Mouse (Mus musculus) B cell, adult 2 months (primary cell): ENCODE data around the gene Plrg1.

Experiments
- DNase-seq, 2 experiments: peaks; one replicate each; pipeline ENCODE4 v3.0.0; 2022

Gene Plrg1

DNA sequence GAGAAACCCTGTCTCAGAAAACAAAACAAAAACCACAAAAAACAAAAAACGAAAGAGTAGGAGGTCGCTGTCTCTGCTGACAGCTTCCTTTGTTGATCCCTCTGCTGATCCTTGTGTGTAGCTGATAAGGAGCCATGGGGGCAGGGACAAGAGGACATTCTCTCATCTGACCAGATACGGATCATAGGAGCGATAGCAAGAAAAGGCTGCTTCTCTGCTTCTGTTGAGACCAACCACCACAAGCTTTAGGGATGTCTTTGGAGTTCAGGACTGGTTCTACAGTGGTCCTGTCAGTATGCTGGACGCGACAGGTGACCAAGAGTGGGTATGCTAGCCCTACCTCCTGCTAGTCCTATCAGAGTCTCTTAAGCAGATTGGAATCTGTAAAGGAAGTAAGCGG is 2.2 kb upstream of the Plrg1 start:
- DNase-seq = no peak

DNA sequence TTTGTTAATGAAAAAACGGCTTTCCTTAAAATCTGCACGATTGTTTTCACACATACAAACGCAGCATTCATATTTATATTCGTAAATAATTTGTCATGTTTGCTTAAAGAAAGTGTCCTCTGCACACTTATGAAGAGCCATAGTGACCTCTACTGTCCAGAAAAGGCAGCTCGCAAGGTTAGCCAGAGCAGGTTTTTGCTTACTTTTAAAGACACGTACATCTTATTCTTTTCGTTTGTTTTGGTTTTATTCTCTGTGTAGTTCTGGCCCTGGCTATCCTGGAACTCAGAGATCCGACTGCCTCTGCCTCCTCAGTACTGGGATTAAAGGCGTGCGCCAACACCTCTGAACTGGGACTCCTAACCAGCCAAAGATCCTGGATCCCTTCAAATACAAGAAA is 1.6 kb upstream of the Plrg1 start:
- peak; percentile 39 to 40 for DNase-seq

DNA sequence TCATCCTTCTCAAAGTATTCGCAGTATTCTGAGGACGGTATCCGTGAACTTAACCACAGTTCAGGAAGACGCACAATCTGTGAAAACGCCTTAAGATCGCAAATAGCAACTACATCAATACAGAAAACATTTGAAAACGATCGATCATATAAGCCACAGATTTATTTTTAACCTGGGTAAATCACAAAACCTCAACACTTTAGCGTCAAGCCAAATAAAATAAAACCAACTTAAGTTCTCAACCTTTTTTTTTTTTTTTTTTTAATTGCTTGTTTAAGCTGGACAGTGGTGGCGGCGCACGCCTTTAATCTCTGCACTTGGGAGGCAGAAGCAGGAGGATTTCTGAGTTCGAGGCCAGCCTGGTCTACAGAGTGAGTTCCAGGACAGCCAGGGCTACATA is 563 bp upstream of the Plrg1 start:
- DNase-seq = no peak

DNA sequence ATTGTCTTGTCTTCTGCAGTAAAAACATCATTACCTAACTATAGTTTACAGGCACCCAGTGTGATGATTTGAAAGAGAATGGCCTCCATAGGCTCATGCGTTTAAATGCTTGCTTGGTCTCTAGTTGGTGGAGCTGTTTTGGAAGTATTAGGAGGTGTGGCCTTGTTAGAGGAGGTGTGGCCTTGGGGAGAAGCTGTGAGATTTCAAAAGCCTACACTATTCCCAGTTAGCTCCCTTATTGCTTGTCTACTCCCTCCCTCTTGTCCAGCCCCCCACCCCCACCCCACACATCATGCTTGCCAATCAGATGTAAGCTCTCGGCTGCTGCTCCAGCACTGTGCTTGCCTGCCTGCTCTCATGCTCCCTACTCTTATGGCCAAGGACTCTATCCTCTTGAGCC is 1.7 kb downstream of the Plrg1 start:
- no peak for DNase-seq

DNA sequence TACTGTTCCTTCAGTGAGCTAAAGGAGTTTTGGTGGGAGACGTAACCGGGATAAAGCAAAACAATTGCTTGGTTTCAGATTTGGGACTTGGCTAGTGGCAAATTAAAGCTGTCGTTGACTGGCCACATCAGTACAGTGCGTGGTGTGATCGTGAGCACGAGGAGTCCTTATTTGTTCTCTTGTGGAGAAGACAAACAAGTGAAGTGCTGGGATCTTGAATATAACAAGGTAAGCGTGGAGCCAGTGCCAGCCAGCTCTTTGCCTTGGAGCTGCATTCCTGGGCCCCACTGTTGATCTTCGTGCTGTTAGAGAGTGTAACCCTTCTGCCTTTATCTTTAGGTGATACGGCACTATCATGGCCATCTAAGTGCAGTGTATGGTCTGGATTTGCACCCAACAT is 12.6 kb downstream of the Plrg1 start:
- no peak for DNase-seq

DNA sequence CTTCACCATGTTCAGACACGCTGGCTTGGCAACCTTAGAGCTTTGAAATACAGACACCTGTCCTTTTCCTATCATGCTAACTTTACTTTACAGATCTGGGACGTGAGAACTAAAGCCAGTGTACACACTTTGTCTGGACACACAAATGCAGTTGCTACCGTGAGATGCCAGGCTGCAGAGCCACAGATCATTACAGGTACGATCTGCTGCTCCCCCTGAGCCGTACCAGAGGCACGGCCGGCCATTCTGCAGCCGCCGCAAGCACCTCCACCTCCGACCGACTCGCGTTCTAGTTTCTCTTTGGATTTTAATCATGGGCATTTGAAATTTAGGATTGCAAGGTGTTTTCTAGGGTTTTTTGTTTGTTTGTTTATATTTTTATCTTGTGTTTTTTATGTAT is 13.5 kb downstream of the Plrg1 start:
- DNase-seq = no peak

DNA sequence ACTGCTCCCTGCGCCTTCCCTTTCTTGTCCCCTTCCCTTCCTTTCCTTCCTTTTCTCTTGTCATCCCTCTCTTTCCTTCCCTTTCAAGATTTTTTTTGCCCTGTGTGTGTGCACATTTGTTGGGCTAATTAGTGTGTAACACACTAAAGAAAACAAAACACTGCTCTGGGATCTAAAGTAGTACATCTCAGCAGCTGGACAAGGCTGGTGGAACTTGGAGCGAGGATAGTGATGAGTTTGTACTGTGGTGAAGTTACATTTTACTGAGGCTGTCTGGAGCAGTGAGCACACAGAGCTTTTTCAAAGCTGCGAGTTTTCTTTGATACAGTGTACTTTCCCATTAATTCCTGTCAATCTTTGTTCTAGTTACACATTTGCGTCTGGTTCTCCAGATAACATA is 14.9 kb downstream of the Plrg1 start:
- DNase-seq = no peak

DNA sequence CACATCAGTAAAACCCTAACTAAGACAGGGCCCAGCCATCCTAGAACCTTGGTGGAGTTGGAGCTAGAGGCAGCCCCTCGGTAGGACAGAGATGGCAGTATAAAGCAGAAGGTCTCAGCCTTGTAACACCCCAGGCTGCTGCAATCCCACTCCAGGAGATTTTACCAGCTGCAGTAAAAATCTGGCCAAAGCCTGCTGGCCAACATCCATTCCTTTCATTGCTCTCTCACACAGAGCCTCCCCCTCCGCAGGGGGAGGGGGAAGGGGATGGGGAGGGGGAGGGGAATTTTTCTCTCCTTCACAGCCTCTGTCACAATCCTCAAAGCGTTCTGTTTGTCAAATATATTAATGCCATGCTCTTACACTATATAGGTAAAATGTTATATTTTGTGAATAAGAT is 21.2 kb downstream of the Plrg1 start:
- DNase-seq = no peak

DNA sequence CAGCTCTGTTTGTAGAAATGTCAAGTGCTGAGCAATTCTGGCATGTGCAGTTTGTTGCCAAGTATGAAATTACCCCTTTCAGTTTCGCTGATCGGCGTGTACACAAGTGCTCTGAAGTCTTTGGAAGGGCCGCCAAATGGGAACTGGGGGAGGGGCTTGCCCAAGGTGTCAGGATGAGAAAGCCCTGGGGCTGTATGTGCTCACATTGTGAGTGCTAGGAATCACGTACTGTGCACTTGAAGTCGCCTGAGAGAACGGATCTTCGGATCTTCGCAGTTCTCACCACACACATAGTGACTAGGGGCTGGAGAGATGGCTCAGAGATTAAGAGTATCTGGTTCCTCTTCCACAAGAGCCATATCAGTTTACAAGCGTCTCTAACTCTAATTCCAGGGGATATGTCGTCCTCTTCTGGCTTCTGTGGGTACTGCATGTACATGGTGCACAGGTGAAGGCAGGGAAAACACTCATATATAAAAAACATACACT is 25.3 kb downstream of the Plrg1 start:
- peak; percentile 79 to 81 for DNase-seq

DNA sequence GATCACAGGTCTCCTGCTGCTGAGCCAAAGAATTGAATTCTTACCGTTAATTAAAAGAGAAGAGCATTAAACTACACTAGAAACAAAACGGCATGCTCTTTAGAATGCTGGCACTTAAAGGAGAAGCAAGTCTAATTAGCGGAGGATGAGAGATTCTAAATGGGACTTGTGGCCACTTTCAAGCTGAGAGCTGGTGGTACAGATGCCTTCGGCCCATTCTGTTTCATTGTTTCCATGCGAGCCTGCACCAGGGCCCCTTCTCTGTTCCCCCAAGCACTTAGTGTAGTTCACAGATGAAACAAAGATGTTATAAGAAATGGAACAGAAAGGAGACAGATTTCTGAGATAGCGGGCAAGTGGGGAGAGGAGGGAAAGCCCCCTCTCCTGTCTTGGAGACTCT is 42.3 kb downstream of the Plrg1 start:
- DNase-seq = no peak

DNA sequence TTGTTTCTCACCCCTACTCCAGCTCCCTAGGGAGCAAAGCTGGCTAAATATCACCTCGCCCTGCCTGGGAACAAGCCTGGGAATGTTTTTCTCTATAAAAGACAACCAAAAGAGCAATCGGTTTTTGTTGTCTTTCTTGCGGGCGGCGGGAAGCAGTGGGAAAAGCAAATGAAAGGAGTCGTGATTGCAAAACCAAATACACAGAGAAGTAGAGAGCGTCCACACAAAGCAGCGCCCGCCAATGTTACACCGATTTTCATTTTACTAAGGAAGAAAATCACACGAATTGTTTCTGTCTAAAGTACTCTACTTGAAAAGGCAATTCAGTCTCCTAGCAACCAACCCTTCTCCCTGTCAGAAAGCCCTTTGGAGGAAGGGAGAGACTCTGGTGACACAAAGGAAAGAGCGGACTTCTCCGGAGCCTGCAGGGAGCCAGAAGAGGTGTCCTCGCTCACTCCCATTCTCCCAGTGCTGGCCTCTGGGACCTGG is 43.3 kb downstream of the Plrg1 start:
- DNase-seq = no peak

DNA sequence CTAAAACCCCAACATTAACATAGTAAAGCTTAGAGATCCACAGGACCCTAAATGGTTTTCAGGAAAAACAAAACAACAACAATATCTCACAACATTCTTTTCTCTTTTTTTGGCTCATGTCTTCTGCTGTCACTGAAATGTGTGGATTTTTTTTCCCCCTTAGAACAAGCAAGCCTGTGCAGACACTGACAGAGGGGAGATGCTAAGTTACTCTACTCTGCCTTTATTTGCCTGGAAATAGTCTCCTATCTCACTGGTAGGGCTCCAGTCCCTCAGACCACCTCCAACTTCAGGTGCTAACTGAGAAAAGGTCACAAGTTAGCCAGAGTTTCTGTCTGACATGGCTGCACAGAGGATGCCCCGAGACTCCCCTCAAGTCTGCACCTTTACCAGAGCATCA is 43.8 kb downstream of the Plrg1 start:
- DNase-seq = no peak

DNA sequence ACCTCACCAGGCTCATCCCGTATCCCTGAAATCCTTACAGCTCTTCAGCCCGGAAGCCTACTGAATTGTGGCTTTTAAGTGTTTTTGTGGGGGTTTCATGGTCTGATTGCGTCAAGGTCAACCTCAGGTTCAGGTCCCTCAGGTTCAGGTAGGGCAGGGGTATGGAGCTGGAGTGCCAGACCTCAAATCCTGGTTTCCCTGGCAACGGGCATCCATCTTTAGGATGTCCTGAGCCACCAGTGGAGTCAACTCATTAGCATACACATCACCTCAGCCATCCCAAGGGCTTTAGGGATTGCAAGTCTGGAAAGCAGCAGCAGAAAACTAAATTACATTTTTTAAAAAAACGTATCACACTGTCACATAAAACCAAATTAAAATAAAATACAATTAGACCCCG is 44.3 kb downstream of the Plrg1 start:
- DNase-seq = no peak

DNA sequence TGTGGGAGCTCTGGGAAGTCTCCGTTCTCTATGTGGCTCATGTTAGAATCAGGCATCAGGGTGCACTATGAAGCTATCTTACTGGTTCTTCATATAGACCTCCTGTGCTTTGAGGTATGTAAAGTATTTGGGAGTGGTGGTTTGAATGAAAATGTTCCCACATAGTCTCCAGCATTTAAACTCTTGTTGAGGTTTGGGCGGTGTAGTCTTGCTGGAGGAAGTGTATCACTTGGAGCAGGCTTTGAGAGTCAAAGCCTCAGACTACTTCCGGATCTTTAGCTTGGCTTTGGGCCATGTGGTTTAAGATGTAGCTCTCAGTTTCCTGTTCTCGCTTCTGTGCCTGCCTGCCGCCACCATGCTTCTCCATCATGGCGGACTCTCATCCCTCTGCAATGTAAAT is 47.0 kb downstream of the Plrg1 start:
- DNase-seq = no peak

DNA sequence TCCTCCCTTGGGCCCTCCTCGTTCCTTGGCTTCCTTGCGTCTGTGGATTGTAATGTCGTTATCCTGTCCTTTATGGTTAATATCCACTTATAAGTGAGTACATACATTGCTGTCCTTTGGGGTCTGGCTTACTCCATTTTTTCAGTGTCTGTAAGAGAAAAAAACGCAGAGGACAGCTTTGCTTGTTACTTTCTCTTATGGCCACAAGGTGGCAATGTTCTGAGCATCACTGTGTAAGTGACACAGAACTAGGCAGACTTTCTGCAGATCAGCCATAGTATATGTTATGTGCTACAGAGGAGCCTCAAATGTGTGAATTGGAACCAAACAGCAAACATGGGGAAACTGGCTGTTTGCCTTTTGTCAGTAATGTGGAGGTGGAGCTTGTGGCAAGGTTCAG is 54.8 kb downstream of the Plrg1 start:
- DNase-seq = no peak

DNA sequence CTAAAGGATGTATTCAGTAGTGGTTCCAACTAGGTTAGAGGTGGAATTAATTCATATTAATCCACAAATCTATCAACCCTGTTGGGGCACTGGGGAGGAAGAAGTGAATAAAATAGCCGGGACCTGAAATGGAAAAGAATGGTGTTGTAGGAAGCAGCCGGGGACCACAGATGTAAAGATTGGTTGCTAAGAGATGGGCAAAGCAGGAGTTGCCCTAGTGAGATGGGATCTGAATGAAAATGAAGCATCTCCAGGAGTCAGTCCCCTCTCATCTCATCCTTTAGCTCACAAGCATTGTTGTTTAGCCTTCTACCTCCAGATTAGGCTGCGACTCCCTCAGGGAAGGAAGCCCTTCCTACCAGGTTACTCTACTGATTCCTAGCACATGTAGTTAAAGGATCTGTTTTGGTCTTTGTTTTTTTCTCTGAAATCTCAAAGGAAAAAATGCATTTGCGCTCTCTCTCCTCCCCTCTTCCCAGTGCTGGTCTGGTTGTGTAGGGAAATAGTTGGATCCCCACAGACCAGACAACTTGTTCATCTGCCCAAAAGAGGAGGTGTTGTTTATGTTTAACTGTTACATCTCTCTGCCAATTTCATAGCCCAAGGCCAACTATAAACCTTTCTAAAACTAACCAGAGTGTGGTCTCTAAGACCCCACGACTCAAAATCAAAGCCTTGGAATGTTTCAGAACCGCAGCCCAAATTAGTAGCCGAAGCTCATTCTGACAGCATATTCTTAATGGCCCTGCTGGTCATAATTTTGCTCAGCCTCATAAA is 56.4 kb downstream of the Plrg1 start:
- no peak for DNase-seq

DNA sequence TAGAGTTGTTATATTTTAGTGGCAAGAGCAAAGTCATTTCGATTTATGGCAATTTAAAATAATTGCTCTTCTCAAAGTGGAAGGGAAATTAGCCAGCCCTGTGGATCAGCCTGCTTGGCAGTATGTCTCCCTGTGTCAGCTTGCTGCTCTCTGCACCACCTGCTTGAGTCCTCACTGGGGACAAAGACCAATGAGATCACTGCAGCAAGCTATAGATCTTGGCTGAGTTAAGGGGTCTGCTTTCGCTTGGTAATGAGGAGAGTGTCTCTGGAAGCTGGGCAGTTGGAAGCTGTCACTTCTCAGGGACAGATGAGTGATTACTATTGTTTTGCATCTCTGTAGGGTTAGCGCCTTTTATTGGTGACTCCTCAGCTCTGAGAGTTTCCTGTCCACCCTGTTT is 57.5 kb downstream of the Plrg1 start:
- no peak for DNase-seq

DNA sequence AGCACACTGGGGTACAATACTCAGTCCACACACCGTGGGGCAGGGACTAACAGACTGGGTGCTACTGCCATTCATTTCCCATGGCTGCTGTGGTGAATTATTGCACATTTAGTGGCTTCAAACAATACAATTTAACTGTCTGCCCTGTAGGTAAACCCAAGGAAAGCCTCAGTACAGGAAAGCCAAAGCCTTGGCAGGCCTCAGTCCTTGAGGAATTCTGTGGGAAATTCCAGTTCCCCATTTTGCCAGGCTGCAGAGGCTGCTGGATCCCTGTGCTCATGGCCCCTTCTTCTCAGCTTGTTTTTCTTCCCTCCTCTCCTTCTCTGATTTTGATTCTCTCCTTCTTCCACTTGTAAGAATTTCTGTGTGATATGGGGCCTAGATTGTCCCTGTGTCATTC is 59.6 kb downstream of the Plrg1 start:
- no peak for DNase-seq

DNA sequence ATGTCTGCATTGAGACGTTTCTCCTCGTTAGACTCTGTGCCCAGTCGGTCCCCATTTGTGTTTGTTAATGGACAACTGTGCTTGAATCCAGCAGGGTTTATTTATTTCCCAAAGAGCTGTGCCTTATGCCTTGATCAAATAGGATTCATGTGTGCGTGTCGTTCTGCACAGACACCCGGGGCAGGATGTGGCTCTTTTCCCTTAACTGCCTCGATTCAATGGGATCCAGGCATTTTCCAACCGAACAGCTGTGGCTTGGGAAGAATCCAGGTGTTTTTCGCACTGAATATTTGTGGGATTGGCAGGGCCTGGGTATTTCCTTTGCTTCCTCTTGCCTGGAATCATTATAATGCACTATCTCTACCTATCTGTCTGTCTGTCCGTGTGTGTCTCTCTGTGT is 62.3 kb downstream of the Plrg1 start:
- no peak for DNase-seq
